Mouse (Mus musculus): ENCODE measurements at regions not wholly inside any gene's neighbourhood (a gene's known extent, or its start where the extent isn't known, plus 50 kb on each side); places are given as distances from the start of the nearest gene placed in this dataset.
A peak's percentile ranks its signal among the peaks of the same experiment; 100 is the strongest.

- ATAC-seq (ENCODE audit: low FRiP score): peak; percentile 48; the same call in 1 of the 2 replicates
- H3K9ac ChIP-seq: no peak overlapping the region
- H3K4me1 ChIP-seq: peaks cover 4% of the 10 kb centered on the region; the same call in 1 of the 2 replicates
- no peaks in the 10 kb centered on the region for H3K36me3 ChIP-seq
- no peaks in the 10 kb centered on the region for H3K27me3 ChIP-seq
- WGBS: 52% methylated on average over 3 of the region's 3 CpGs
- H3K4me2 ChIP-seq (replicated peaks): no peak overlapping the region
- H3K4me3 ChIP-seq: no peak overlapping the region
- peak overlapping the region; percentile 73 for H3K27ac ChIP-seq
- no peaks in the 10 kb centered on the region for H3K9me3 ChIP-seq (replicated peaks)
Observed at GRCm38 (mm10) chr13:84804241-84804980, 384.8 kb upstream of the Ccnh start.

- peak; percentile 94 for ATAC-seq (ENCODE audit: low FRiP score)
- Histone ChIP-seq H3K9ac (no peak overlapping the region), H3K9me3 (replicated peaks) (no peaks in the 10 kb centered on the region), H3K27me3 (no peaks in the 10 kb centered on the region), H3K27ac (peak overlapping the region; percentile 50), H3K4me2 (replicated peaks) (no peak overlapping the region), H3K4me3 (no peak overlapping the region), H3K36me3 (no peaks in the 10 kb centered on the region), H3K4me1 (peaks cover 4% of the 10 kb centered on the region; the same call in 1 of the 2 replicates)
- WGBS: 43% methylated on average over 4 of the region's 4 CpGs
Observed at GRCm38 (mm10) chr13:84805190-84805589, 384.0 kb upstream of the Ccnh start.

GRCm38 (mm10) chr13:84809605-84810004 is 379.6 kb upstream of the Ccnh start:
- no peaks in the 10 kb centered on the region for H3K27me3 ChIP-seq
- no peak for ATAC-seq (ENCODE audit: low FRiP score)
- H3K27ac ChIP-seq: no peak overlapping the region
- H3K9me3 ChIP-seq (replicated peaks): no peaks in the 10 kb centered on the region
- H3K36me3 ChIP-seq: no peaks in the 10 kb centered on the region
- no peak overlapping the region for H3K4me2 ChIP-seq (replicated peaks)
- H3K4me3 ChIP-seq: no peak overlapping the region
- 100% methylated on average over 3 of the region's 3 CpGs for WGBS
- H3K9ac ChIP-seq: no peak overlapping the region
- no peaks in the 10 kb centered on the region for H3K4me1 ChIP-seq

All from hindbrain, embryonic 12.5 days (tissue).